Mouse (Mus musculus): ENCODE data around the gene Fam47e.

Gene Fam47e

GRCm38 (mm10) chr5:92604452-92605247, 49.8 kb downstream of the Fam47e start:
- no peak for DNase-seq

- no peak for DNase-seq
Measured at GRCm38 (mm10) chr5:92607492-92608229, 52.8 kb downstream of the Fam47e start.

GRCm38 (mm10) chr5:92612756-92613155, 57.9 kb downstream of the Fam47e start:
- no peak for DNase-seq

- no peak for DNase-seq
Measured at GRCm38 (mm10) chr5:92621883-92622282, 67.0 kb downstream of the Fam47e start.

- no peak for DNase-seq
Measured at GRCm38 (mm10) chr5:92627896-92628295, 73.0 kb downstream of the Fam47e start.

- DNase-seq = no peak
Measured at GRCm38 (mm10) chr5:92633526-92633925, 78.7 kb downstream of the Fam47e start.

GRCm38 (mm10) chr5:92634916-92635315, 80.0 kb downstream of the Fam47e start:
- no peak for DNase-seq

GRCm38 (mm10) chr5:92635891-92636290, 81.0 kb downstream of the Fam47e start:
- no peak for DNase-seq

- no peak for DNase-seq
Measured at GRCm38 (mm10) chr5:92640861-92641260, 86.0 kb downstream of the Fam47e start.

Measured in layer of hippocampus, adult 9-11 months (tissue).